8 mouse cellular contexts compared by ENCODE assay signal in genomic region chr16:31429471-31430155, GRCm38 (mm10). TPM values are rescaled to one million over a fixed set of nuclear protein-coding genes. Genes with fewer than 3 reads are reported as not detected.
DNase-seq lines count a peak whose midpoint lies in the region; ATAC-seq and TF ChIP-seq lines count a peak whose summit lies in the region.

No protein-coding gene starts in this region.

- H3K4me1 ChIP-seq in E14TG2a.4 (replicated peaks; ENCODE audit: low read depth, low read length), result peaks cover 52% of the 10 kb centered on the region
- peaks cover 33% of the 10 kb centered on the region for H3K4me1 ChIP-seq in forebrain, embryonic 13.5 days
- peaks cover 10% of the 10 kb centered on the region; the same call in 1 of the 2 replicates for H3K4me1 ChIP-seq in heart, postnatal 0 days (ENCODE audit: control insufficient read depth, insufficient read depth)
- peaks cover 11 to 31% of the 10 kb centered on the region in 2 experiments for H3K4me1 ChIP-seq in liver, embryonic 14.5 days (replicated peaks; ENCODE audit: control insufficient read depth in 2 of 2, insufficient read depth in 2 of 2, low read length in 1 of 2)
- no peaks in the 10 kb centered on the region for H3K4me1 ChIP-seq in neural tube, embryonic 11.5 days (ENCODE audit: control insufficient read depth, insufficient read depth, low read length)
- H3K4me1 ChIP-seq in stomach, embryonic 16.5 days (ENCODE audit: control insufficient read depth, insufficient read depth, low read length), result peaks cover 17% of the 10 kb centered on the region

- peak overlapping the region; percentile 87 for H3K9ac ChIP-seq in forebrain, embryonic 13.5 days
- 0 out of 2 replicates have a peak overlapping the region, but pooled peaks have one; percentile 7 for H3K9ac ChIP-seq in heart, postnatal 0 days (replicated peaks; ENCODE audit: low read depth, low read length)
- H3K9ac ChIP-seq in liver, embryonic 14.5 days (replicated peaks), result peak overlapping the region; percentile 23
- H3K9ac ChIP-seq in neural tube, embryonic 11.5 days (ENCODE audit: low read length), result peak overlapping the region; percentile 84
- H3K9ac ChIP-seq in stomach, embryonic 16.5 days (ENCODE audit: low read length), result peak overlapping the region; percentile 79

- WGBS in forebrain, embryonic 13.5 days, result under 1% methylated on average over 49 of the region's 49 CpGs
- under 1% methylated on average over 48 of the region's 49 CpGs for WGBS in heart, postnatal 0 days
- 1% methylated on average over 49 of the region's 49 CpGs for WGBS in liver, embryonic 14.5 days (ENCODE audit: insufficient replicate concordance)
- under 1% methylated on average over 48 of the region's 49 CpGs for WGBS in neural tube, embryonic 11.5 days
- under 1% methylated on average over 49 of the region's 49 CpGs for WGBS in stomach, embryonic 16.5 days

- peaks cover 27% of the 10 kb centered on the region for H3K27me3 ChIP-seq in E14TG2a.4 (ENCODE audit: insufficient read depth, low read length)
- peaks cover 15% of the 10 kb centered on the region for H3K27me3 ChIP-seq in forebrain, embryonic 13.5 days
- peaks cover 35% of the 10 kb centered on the region for H3K27me3 ChIP-seq in heart, postnatal 0 days (ENCODE audit: control insufficient read depth, insufficient read depth, low read length)
- peaks cover 14% of the 10 kb centered on the region for H3K27me3 ChIP-seq in liver, embryonic 14.5 days (ENCODE audit: control insufficient read depth, insufficient read depth, low read length)
- H3K27me3 ChIP-seq in neural tube, embryonic 11.5 days (ENCODE audit: control insufficient read depth, insufficient read depth, low read length), result peaks cover 12% of the 10 kb centered on the region
- H3K27me3 ChIP-seq in stomach, embryonic 16.5 days (ENCODE audit: control insufficient read depth, insufficient read depth, low read length), result peaks cover 4% of the 10 kb centered on the region; the same call in 1 of the 2 replicates

- peak overlapping the region; percentile 80 for H3K4me2 ChIP-seq in forebrain, embryonic 13.5 days
- peak overlapping the region; percentile 95 for H3K4me2 ChIP-seq in heart, postnatal 0 days (ENCODE audit: low read depth, low read length)
- peak overlapping the region; percentile 86 for H3K4me2 ChIP-seq in liver, embryonic 14.5 days (ENCODE audit: low read depth)
- H3K4me2 ChIP-seq in neural tube, embryonic 11.5 days (ENCODE audit: low read depth), result peak overlapping the region; percentile 86
- H3K4me2 ChIP-seq in stomach, embryonic 16.5 days (ENCODE audit: low read depth, low read length), result peak overlapping the region; percentile 91

- ATAC-seq in forebrain, embryonic 13.5 days, result peak; percentile 98
- peak; percentile 98 for ATAC-seq in heart, postnatal 0 days (ENCODE audit: insufficient read depth, low read depth)
- peak; percentile 86 for ATAC-seq in liver, embryonic 14.5 days (ENCODE audit: insufficient read depth)
- peak; percentile 99 for ATAC-seq in neural tube, embryonic 11.5 days (ENCODE audit: insufficient read depth, low FRiP score, low TSS enrichment)
- ATAC-seq in stomach, embryonic 16.5 days (ENCODE audit: insufficient read depth, low FRiP score), result peak; percentile 95

- H3K36me3 ChIP-seq in E14TG2a.4 (ENCODE audit: insufficient read depth, low read length), result no peaks in the 10 kb centered on the region
- no peaks in the 10 kb centered on the region for H3K36me3 ChIP-seq in forebrain, embryonic 13.5 days (ENCODE audit: poor library complexity, severe bottlenecking)
- no peaks in the 10 kb centered on the region for H3K36me3 ChIP-seq in heart, postnatal 0 days (replicated peaks; ENCODE audit: control insufficient read depth, insufficient read depth, low read length)
- H3K36me3 ChIP-seq in liver, embryonic 14.5 days (replicated peaks; ENCODE audit: control insufficient read depth, insufficient read depth, low read depth), result no peaks in the 10 kb centered on the region
- H3K36me3 ChIP-seq in neural tube, embryonic 11.5 days (ENCODE audit: control insufficient read depth, insufficient read depth, low read length), result no peaks in the 10 kb centered on the region
- H3K36me3 ChIP-seq in stomach, embryonic 16.5 days (ENCODE audit: control insufficient read depth, insufficient read depth, low read length), result no peaks in the 10 kb centered on the region

- DNase-seq in cerebellum, adult 11 months, result peak; percentile 95
- DNase-seq in heart, postnatal 0 days (ENCODE audit: low spot score), result peak; percentile 90
- peak; percentile 90 to 92 for DNase-seq in kidney, postnatal 36 days
- DNase-seq in liver, embryonic 14.5 days (ENCODE audit: low read depth in 3 of 3, low spot score in 3 of 3), result peak; percentile 69 to 73 (median 69)
- peak; percentile 95 for DNase-seq in neural tube, embryonic 11.5 days (ENCODE audit: low spot score)

- no peak for TF ChIP-seq CTCF in E14TG2a.4 (conservative IDR thresholded peaks at IDR 0.05; ENCODE audit: low read length)
- TF ChIP-seq CTCF in heart, postnatal 0 days (IDR thresholded peaks at IDR 0.05; ENCODE audit: low read depth), result no peak
- no peak; the same call in 1 of the 2 replicates for TF ChIP-seq CTCF in liver, embryonic 14.5 days (IDR thresholded peaks at IDR 0.05; ENCODE audit: low read depth)

- H3K27ac ChIP-seq in forebrain, embryonic 13.5 days, result peak overlapping the region; percentile 94
- H3K27ac ChIP-seq in heart, postnatal 0 days (ENCODE audit: low read depth), result no peak overlapping the region
- H3K27ac ChIP-seq in liver, embryonic 14.5 days, result no peak overlapping the region
- H3K27ac ChIP-seq in neural tube, embryonic 11.5 days (ENCODE audit: low read depth, low read length), result peak overlapping the region; percentile 97
- peak overlapping the region; percentile 72 for H3K27ac ChIP-seq in stomach, embryonic 16.5 days (ENCODE audit: low read length)

- H3K4me3 ChIP-seq in E14TG2a.4 (replicated peaks; ENCODE audit: low read length), result peak overlapping the region; percentile 89
- H3K4me3 ChIP-seq in forebrain, embryonic 13.5 days, result peak overlapping the region; percentile 62
- H3K4me3 ChIP-seq in heart, postnatal 0 days (ENCODE audit: low read depth, low read length), result peak overlapping the region; percentile 62
- peak overlapping the region; percentile 52 to 58 for H3K4me3 ChIP-seq in liver, embryonic 14.5 days (ENCODE audit: insufficient read depth in 1 of 2, low read depth in 2 of 2, low read length in 2 of 2)
- H3K4me3 ChIP-seq in neural tube, embryonic 11.5 days (ENCODE audit: low read depth, low read length), result peak overlapping the region; percentile 62
- peak overlapping the region; percentile 63 for H3K4me3 ChIP-seq in stomach, embryonic 16.5 days (replicated peaks; ENCODE audit: low read length)

- TF ChIP-seq EP300 in heart, postnatal 0 days (IDR thresholded peaks at IDR 0.05; ENCODE audit: low read depth), result no peak
- TF ChIP-seq EP300 in liver, embryonic 14.5 days (IDR thresholded peaks at IDR 0.05; ENCODE audit: low read depth), result no peak

- H3K9me3 ChIP-seq in E14TG2a.4 (ENCODE audit: low read length), result no peaks in the 10 kb centered on the region
- no peaks in the 10 kb centered on the region for H3K9me3 ChIP-seq in forebrain, embryonic 13.5 days (replicated peaks)
- H3K9me3 ChIP-seq in heart, postnatal 0 days (replicated peaks; ENCODE audit: control insufficient read depth, low read length), result no peaks in the 10 kb centered on the region
- no peaks in the 10 kb centered on the region for H3K9me3 ChIP-seq in liver, embryonic 14.5 days (ENCODE audit: control insufficient read depth, low read length)
- H3K9me3 ChIP-seq in neural tube, embryonic 11.5 days (ENCODE audit: control insufficient read depth, low read length), result no peaks in the 10 kb centered on the region
- H3K9me3 ChIP-seq in stomach, embryonic 16.5 days (replicated peaks; ENCODE audit: control insufficient read depth, low read length), result no peaks in the 10 kb centered on the region

RNA-seq across cellular contexts. Expression of gene Bdh1, which starts 7.5 kb away (rescaled TPM):
- 71.3 and 88.7 TPM in 2 replicates for polyA plus RNA-seq in forebrain, embryonic 13.5 days (2015; fragmentation: Nextera tagmentation; extraction: Ambion mirVana)
- 9.5 and 13.6 TPM in 2 replicates for total RNA-seq in heart, postnatal 0 days (2014; rRNA removed; ENCODE audit: low replicate concordance)
- 3.0 and 4.2 TPM in 2 replicates for polyA plus RNA-seq in heart, postnatal 0 days (2015; fragmentation: Nextera tagmentation; extraction: Ambion mirVana)
- 74.4 and 91.3 TPM in 2 replicates for polyA plus RNA-seq in liver, embryonic 14.5 days (2012; rRNA removed)
- 48.9 and 52.5 TPM in 2 replicates for polyA plus RNA-seq in liver, embryonic 14.5 days (2014; fragmentation: Nextera tagmentation; extraction: Ambion mirVana)
- polyA plus RNA-seq in neural tube, embryonic 11.5 days (2014; fragmentation: Nextera tagmentation; extraction: Ambion mirVana), result 47.6 and 47.8 TPM in 2 replicates
- polyA plus RNA-seq in stomach, embryonic 16.5 days (2015; fragmentation: Nextera tagmentation; extraction: Ambion mirVana), result 82.0 and 98.2 TPM in 2 replicates

Comparison
In these comparisons a context has a peak if more than half of its experiments do, and no peak if none do; other contexts are left out.
1. H3K27ac ChIP-seq: peak in forebrain, embryonic 13.5 days (single experiment), neural tube, embryonic 11.5 days (single experiment) and stomach, embryonic 16.5 days (single experiment); none in heart, postnatal 0 days (single experiment) and liver, embryonic 14.5 days (single experiment).
2. H3K9ac ChIP-seq: peak in every context shown above with its lines; median percentile 87 in forebrain, embryonic 13.5 days; 84 in neural tube, embryonic 11.5 days; 79 in stomach, embryonic 16.5 days; 23 in liver, embryonic 14.5 days; 7 in heart, postnatal 0 days.
3. Peak in every context shown above with its lines, with median percentiles within 50 percentile points of each other: H3K4me3 ChIP-seq, DNase-seq, ATAC-seq and H3K4me2 ChIP-seq.